Mouse (Mus musculus) c-Kit-positive CD71-negative TER-119-negative erythroid progenitor cells, embryonic 14.5 days (primary cell): ENCODE measurements around the gene Gm11237.
"Not testable (repeated sequence)": the region's sequence is repeated elsewhere in the genome, so short reads cannot be mapped to it uniquely, and the experiment has no call there.

Experiments used
- DNase-seq: peaks from one replicate; pipeline ENCODE4 v3.0.0-alpha.2; 2013; ENCODE audit warnings: low read depth

Gene Gm11237

GRCm38 (mm10) chr4:73622684-73623083 is at the start of gene Gm11237:
Gene Gm11237, plus strand, starts transcription at chr4:73622984.
- DNase-seq = not testable (repeated sequence)

- DNase-seq = peak; percentile 1
Observed at GRCm38 (mm10) chr4:73599248-73599647, 23.5 kb upstream of the Gm11237 start.

- not testable (repeated sequence) for DNase-seq
Observed at GRCm38 (mm10) chr4:73607581-73607980, 15.2 kb upstream of the Gm11237 start, which contains the start of gene Gm11238. Gene Gm11238, plus strand, starts transcription at chr4:73607881.

- not testable (repeated sequence) for DNase-seq
Observed at GRCm38 (mm10) chr4:73637821-73638220, 15.0 kb downstream of the Gm11237 start, which contains the start of gene Gm11236. Gene Gm11236, plus strand, starts transcription at chr4:73638121.

GRCm38 (mm10) chr4:73661864-73662263 is 39.1 kb downstream of the Gm11237 start:
- DNase-seq = not testable (repeated sequence)

- DNase-seq = not testable (repeated sequence)
Observed at GRCm38 (mm10) chr4:73668054-73668453, 45.3 kb downstream of the Gm11237 start, which contains the start of gene Gm11239. Gene Gm11239, plus strand, starts transcription at chr4:73668354.
